Mouse (Mus musculus) ovary, postnatal 14 days (tissue): Measurements from ENCODE around the gene Plcz1.

Source experiments
- DNase-seq: peaks from one replicate; pipeline ENCODE4 v3.0.0; 2022; ENCODE audit warnings: low spot score

Plcz1 gene

DNA sequence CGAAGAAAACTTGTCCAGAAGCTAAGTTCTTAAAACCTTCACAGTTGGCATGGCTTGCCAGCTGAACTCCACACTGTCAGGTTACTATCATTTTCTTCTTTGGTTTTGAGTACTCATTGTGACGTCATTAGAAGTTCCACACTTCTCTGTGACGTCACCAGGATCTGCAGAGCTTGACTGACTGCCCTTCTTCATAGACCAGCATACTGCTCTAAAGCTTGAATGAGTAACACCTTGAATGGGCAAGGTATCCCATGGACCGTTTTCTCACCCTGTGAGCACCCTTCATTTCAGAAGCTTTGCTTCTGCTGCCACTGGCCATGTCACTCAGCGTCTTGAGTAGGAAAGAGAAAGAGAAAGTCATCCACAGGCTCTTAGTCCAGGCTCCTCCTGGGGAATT, at the start of gene Plcz1:
Gene Plcz1 (minus strand): TSS at position 101 of the 400 bp plus-strand sequence.
- DNase-seq, result no peak

DNA sequence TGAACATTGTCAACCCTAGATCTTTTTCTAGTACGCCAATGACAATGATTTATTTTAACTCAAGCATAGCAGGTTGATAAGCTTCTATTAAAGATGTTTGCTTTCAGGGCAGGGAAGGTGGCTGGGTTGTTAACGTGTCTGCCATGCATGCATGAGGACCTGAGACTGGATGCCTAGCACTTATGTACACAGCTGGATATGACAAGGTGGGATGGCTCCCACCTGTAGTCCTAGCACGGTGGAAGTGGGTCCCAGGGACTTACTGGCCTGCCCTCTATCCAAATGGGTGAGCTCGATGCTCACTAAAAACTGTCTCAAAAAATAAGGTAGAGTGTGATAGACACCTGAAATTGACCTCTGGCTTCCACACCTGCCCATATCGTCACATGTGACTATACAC, 48.6 kb upstream of the Plcz1 start:
- no peak for DNase-seq

DNA sequence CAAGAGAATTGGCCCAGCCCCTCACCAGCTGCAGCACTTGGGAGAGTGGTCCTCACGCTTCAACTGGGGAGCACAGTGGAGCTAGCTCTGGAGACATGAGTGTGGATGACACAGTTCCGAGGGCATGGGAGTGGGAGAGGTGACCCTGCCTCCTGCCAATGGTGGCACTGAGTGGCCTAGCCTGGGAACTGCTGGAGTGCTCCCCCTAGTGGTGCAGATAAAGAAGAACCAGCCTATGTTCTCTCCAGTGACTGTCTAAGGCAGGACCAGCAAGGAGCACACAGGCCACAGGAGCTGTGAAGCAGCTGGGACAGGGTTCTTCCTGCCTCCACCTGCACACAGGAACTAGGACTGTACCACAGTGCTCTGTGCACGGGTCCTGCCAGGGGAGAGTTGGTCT, 40.5 kb upstream of the Plcz1 start:
- no peak for DNase-seq

DNA sequence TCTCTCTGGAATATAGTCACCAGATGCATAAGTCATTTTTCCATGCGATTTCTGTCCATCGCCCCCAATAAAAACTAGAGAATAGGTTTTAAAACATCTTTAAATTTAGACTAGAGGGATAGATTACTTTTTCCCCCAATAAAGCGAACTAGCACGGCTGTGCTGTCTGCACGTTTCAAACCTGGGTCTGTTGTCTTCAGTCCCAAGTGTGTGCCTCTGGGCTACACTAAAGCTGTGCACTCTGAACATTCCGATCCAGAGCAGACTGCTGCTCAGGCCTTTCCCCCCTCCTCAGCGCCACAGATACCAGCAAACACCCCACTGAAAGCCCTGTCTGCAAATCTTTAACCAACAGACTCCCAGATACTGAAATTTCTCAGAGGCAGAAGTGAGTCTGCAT, 39.7 kb upstream of the Plcz1 start:
- DNase-seq, result no peak

DNA sequence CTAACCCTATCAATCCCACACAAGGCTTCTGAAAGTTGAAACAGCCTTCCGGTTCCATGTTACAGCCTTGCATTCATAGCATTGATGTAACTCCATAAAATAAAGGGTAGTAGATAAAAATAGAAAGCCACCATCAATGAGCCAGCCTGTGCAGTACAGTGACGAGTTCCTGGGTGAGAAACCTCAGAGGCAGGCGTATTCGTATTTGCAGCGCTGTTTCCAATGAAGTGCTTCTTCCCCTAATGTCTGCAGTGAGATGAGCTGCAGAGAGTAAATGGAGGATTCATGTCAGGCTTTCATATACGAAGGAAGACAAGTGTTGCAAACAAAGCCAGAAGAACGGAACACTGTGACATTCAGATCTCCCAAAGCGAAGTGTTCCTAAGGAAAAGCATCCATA, 27.9 kb upstream of the Plcz1 start:
- DNase-seq, result no peak

DNA sequence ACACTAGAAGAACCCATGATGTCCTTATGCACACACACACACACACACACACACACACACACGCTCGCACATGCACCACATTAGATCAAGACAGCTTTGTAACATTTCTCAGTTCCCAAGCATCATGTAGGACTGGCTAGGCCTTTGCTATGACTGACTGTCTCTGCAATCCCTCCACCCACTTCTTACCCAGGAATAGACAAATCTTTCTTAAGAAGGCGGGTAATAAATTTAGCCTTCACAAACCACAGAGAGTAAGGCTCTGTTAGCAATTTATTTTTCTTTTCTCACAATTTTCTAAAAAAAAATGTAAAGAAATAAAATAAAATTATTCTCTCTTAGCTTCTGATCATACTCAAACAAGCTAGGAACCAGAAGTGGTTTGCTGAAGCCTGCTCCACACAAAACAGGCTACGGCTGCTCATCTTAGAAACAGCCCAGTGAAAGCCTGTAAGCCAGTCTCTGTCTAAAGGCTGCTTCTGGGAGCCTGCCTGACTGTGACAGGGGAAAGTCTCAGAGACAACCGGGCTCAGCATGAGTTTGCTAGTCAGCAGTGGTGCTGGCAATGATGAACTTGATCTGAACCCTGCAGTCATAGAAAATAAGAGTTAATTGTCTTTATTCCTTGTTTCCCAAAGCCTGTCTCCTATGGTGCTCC, 13.1 kb upstream of the Plcz1 start:
- no peak for DNase-seq

DNA sequence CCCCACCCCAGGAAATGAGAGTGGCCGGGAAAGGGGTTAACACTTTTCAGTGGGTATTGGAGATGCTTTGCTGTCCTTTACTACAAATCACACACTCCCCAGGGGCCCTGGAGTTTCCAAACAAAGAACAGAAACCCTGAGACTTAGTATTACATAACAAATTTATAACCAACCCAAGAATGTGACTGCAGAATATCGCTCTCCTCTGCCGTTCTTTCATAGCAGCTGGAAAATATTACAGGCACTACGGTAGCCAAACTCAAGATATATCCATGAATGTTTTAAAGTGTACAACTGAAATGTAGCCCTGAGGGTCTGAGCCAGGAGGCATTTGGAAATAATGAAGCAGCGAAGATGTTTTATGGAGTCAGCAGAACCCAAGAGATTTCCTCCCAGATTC, 10.2 kb upstream of the Plcz1 start:
- DNase-seq, result no peak

DNA sequence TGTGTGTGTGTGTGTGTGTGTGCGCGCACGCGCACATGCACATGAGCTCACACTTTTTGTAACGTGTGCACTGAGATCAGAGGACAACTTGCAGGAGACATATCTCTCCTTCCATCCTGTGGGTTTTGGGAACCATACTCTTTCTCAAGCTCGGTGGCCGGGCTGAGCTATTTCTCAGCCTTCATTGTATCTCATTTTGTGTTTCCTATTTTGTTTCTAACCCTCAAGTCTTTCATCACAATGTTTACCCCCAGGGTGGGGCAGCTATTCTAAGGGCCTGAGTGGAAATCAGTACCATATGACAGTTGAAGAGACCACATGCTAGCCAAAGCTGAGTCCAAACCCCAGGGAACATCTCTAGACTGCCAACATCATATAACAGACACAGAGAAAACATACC, 305 bp downstream of the Plcz1 start, which contains the start of gene Capza3:
Gene Capza3 (plus strand): TSS at position 301 of the 400 bp plus-strand sequence.
- DNase-seq, result no peak

DNA sequence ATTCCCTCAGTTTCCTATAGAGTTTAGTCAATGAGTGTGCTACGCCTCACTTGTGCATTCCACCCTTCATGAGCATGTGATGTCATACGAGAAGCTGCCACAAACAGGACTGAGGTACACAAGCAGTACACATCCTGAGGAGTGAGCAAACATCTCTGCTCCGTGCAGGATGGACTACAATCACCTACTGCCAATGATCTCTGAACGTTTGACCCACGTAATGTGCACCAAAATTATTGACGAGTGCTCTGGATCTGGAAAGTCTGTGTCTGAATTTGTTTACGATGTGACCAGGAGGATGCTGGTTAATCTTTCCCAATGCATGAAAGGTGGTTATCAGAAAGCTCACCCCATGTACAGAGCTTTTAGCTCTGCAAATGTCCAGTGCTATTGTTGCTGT, 16.9 kb downstream of the Plcz1 start:
- no peak for DNase-seq

DNA sequence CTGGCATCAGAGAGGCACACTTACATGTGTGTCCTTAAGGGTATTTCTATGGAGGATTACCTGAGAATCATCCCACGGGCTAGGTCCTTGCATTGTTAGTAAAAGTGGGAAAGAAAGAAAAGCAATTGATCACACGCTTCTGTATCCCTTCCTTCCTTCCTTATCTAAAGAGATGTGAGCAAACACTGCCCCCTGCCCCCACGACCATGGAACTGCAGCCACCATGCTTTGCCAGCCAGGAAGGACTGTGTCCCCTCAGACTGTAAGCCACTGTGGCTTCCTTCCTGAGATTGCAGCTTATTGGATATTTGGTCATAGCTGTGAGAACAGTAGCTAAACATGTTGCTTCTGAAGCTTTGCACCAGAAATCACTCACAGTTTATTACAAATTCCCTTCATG, 36.1 kb downstream of the Plcz1 start:
- DNase-seq, result no peak

DNA sequence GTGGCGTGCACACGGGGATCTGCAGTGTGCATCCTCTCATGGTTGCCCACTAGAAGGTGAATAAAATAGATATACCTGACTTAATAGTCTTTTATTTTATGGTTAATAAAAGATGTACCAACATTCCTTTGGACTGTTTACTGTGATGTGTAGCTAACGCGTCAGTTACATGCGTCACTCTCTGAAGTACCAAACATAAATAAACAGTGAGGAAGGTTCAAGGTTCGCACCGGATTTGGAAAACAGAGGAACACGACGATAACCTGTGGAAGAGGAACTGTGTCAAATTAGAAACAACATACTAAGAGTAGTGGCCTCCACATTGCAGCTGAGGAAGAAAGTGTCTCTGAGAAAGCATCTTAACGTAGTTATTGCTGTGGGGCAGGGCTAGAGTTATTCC, 51.7 kb downstream of the Plcz1 start:
- DNase-seq, result no peak

DNA sequence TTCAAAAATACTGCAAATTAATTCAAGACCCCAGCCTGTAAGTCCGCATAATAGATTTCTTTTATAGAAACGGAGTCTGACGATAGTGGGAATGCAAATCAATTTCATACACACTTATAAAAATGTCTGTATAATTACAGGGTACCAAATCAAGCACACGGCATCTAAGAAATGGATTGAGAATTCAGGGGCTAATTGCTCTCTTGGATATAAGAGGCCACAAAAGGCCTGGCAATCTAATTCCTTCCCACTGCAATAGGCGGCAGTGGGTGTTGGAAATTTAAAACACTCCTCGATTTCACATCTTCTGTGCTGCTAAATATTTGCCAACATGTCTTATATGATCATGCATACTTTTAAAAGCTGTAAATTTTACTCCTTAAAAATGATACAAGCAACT, 52.2 kb downstream of the Plcz1 start:
- DNase-seq, result no peak

DNA sequence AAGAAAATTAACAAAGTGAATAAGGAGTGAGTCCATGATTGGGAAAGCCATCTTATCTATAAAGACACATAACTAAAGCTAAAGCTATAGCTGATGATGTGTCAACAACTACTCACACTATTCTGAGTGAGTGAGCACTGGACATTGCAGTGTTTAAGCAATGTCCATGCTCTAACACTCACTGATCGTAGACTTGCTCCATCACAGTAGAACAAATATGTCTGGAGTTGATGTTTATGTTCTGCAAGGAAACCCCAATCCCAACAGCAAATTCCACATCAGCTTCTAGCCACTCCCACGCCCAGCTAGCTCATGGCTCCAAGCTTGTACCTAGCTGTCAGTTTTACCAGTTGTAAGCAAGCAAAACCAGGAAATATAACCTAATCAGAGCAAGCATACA, 54.7 kb downstream of the Plcz1 start:
- DNase-seq, result no peak

DNA sequence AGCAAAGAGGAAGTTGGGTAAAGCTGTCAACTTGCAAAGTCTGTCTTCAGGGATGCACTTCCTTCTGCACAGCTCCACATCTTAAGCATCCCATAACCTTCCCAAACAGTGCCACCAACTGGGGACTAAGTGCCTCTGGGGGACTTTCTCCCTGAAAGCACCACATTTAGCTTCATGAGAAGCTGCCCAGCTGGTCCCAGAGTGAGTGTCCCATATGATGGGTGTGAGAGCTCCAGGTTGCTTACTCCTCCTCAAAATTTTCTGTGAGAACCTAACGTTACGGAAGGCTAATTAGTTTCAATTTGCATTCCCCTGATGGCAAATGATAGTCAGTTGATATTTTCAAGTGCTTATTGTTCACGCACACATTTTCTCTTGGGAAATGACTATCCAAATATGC, 57.2 kb downstream of the Plcz1 start:
- DNase-seq, result no peak

DNA sequence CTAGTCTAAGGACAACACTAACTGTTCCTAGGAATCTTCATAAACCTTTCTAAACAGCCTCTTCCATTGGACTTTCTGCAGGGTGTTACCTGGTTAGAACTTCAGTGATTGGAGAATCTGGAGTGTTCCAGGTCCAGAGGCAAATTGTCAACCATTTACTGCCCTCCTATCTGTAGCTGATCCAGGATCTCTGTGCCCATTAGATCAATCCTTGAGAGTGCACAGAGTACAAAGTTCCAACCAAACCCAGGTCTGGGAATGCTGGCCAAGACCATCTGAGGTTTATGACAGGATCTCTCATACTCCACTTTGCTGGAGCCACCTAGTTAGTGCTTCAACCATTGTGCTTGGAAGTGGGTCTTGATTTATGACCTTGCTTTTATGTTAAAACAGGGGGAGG, 60.2 kb downstream of the Plcz1 start:
- DNase-seq, result no peak

DNA sequence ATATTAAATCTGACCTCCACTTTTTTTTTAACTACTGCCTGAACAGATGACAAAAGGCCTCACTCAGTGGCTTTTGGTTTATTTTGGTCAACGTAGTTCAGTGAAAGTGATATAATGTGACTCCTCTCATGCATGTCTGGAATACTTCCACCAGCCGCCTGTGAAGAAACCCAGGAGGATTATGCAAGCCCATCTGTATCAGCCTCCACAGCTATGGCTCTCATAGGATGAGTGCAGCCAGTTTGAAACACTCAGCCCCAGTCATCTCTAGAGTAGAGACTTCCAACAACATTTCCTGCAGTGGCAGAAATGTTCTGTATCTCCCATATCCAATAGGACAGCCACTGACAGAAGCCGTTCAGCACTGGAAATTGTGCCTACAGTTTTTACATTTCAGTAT, 63.1 kb downstream of the Plcz1 start:
- DNase-seq, result no peak

DNA sequence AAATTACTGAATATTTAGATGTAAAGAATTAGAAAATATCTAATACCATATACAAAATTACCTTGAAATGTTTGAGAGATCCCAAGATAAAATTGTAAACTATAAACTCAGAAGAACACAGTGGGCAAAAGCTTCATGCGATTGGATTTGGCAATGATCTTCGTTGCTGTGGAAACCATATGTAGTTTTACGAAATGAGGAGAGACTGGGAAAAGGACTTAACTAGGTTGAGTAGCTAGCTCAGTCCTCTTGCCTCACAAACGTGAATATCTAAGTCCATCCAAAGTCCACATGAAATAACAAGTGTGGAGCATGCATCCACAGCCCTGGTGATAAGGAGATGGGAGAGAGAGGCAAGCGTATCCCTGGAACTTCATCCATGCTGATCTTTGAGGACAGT, 66.6 kb downstream of the Plcz1 start:
- no peak for DNase-seq

DNA sequence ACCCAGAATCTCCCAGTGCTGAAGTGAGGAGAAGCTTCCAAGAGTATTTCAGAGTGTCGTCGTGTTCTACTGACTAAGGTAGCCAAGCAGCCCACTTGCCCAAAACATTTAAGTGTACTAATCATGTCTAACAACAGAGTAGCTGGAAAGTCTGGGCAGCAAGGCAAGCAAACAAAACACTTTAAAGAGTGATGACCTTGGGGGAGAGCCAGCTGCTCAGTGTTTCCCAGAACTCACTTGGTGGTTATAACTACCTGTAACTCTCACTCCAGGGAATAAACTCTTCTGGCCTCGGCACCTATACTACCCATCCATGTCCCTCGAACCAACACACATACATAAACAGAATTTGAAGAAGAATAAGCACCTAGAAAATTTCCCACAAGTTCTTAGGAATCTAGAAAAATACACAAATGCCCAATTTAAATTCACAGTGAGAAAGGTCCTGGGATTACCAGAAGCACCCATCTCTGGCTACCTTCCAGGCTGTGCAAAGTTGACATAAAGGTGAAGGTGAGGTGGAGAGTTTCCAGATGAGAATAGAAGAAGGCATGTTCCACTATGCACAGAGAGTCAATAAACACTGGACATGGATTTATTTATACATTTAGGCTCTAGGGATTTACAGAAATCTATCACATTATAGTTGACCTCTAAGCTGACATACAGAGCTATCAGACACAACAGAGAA, 69.5 kb downstream of the Plcz1 start:
- no peak for DNase-seq

DNA sequence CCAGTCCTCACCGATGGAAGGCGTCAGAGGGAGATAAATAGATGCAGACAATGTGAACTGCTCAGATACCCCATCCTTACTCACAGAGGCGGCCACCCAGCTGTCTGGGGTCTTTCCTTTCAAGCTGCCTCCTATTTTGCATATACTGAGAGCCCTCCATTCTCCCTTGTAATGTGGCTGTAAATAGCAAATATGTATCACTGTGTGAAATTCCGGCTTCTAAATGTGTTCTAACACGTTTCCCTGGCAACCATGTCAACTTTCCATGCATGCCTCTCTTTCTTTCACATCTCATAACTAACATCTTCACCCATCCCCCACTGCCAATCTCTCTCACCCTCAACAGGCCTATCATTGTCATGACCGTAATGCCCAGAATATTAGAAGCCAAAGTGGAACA, 74.6 kb downstream of the Plcz1 start:
- DNase-seq, result no peak

DNA sequence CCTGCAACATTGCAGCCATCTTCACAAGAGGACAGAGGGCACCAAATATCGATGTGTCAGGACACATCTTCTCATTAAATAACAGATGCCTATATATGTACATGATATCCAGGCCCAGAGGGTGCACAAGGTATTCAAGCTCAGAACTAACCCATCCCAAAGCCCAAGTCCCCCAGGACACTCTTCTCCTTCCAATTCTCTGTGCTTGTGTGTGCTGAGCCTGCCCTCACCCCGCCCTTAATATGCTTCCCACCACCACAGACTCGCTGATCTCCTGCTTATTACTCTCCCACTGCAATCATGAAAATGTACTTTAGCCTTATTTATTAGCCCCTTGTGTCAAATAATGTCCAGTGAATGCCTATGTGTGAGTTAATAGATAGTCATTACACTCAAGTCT, 76.4 kb downstream of the Plcz1 start:
- no peak for DNase-seq

DNA sequence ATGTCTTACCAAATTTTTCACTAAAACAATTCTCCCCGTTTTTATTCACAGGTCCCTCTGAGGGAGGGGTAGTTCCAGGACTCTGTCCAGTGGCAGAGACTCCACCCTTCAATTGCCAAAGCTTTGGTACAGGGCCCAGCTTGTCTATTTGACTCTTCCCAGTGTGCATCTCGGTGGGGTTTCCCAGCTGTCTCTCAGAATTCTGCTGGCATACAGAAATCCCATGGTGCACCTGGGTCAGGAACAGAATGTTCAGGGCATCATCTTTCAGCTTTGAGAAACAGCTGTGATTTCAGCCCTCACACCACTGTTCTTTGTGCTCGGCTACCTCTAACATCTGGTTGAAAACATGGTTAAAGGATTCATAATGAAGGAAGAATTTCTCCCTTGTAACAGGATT, 77.5 kb downstream of the Plcz1 start:
- DNase-seq, result no peak

DNA sequence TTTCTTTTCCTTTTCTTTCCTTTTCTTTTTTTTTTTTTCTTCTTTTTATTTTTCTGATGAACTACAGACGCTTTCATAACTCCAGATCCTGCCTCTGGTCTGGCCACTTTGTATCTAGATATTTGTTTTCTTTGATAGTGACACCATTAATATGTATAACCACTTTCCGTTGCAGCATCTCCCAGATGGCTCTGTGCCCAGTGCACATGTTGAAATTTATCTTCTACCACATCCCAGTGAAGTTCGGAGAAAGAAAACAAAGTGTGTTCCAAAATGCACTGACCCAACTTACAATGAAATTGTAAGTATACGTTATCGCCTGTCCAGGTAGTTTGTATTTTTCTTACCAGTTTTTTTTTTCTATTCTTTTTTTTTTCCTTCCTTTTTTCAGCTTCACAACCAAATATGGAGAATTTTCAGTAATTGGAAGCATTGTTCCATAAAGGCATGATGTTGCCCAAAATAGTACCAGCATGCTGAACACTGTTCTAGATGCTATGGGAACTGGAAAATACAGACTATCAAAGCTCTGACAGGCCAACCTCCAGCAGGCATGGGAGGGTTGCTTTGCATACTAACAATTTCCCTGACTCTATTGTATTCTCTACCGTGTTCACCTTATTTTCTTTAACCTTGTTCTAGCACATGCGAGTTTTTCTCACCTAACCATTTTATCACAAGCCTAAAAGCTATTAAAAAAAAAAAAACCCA, 83.6 kb downstream of the Plcz1 start:
- peak; percentile 9 for DNase-seq

DNA sequence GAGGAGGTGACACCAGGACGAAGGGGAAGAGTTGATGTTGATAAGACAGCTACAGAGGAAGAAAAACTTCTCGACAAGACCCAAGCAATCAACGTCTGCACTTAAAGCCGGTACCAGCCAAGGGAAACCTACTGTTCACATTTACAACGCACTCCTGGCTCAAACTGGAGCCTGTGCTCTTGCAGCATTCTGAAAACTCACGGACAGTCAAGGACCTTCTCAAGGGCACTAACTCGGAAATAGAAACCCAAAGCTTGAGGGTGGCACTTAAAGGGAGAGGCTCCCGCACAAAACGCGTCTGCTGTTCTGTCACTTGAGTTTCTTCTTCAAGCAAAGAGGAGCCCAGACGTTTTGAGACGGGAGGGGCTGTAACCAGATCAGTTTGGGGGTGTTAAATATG, 87.7 kb downstream of the Plcz1 start:
- DNase-seq, result no peak
